Mouse (Mus musculus): ENCODE measurements around the gene 4833423E24Rik. TPM values are rescaled to one million over a fixed set of nuclear protein-coding genes. Genes with fewer than 3 reads are reported as not detected.
A peak's percentile ranks its signal among the peaks of the same experiment; 100 is the strongest.

Gene 4833423E24Rik
- total RNA-seq (2021), result under 1 TPM; 0.62 to 0.67 TPM
- long read RNA-seq, partial matches to known transcripts, result 0 of 3 reads
- long read RNA-seq, other reads (novel, unspliced or antisense), result 0 of 3 reads

- DNase-seq (ENCODE audit: low spot score in 2 of 2), result no peak
Measured at GRCm38 (mm10) chr2:85518879-85519278, at the start of gene 4833423E24Rik. Gene 4833423E24Rik, minus strand, starts transcription at chr2:85519024.

- peak; percentile 33 to 58 for DNase-seq (ENCODE audit: low spot score in 2 of 2)
Measured at GRCm38 (mm10) chr2:85561187-85561586, 42.4 kb upstream of the 4833423E24Rik start.

- DNase-seq (ENCODE audit: low spot score in 2 of 2), result no peak
Measured at GRCm38 (mm10) chr2:85560226-85560625, 41.4 kb upstream of the 4833423E24Rik start.

GRCm38 (mm10) chr2:85554806-85555205 is 36.0 kb upstream of the 4833423E24Rik start:
- no peak for DNase-seq (ENCODE audit: low spot score in 2 of 2)

- no peak for DNase-seq (ENCODE audit: low spot score in 2 of 2)
Measured at GRCm38 (mm10) chr2:85533934-85534333, 15.1 kb upstream of the 4833423E24Rik start.

- no peak for DNase-seq (ENCODE audit: low spot score in 2 of 2)
Measured at GRCm38 (mm10) chr2:85532082-85532778, 13.4 kb upstream of the 4833423E24Rik start.

- DNase-seq (ENCODE audit: low spot score in 2 of 2), result no peak
Measured at GRCm38 (mm10) chr2:85522859-85523489, 4.2 kb upstream of the 4833423E24Rik start.

GRCm38 (mm10) chr2:85518292-85518691 is 532 bp downstream of the 4833423E24Rik start:
- no peak for DNase-seq (ENCODE audit: low spot score in 2 of 2)

GRCm38 (mm10) chr2:85510376-85510775 is 8.4 kb downstream of the 4833423E24Rik start:
- DNase-seq (ENCODE audit: low spot score in 2 of 2), result no peak

GRCm38 (mm10) chr2:85490396-85490795 is 28.4 kb downstream of the 4833423E24Rik start:
- DNase-seq (ENCODE audit: low spot score in 2 of 2), result no peak

- no peak for DNase-seq (ENCODE audit: low spot score in 2 of 2)
Measured at GRCm38 (mm10) chr2:85466801-85467325, 52.0 kb downstream of the 4833423E24Rik start.

GRCm38 (mm10) chr2:85443539-85443938 is 75.3 kb downstream of the 4833423E24Rik start, which contains the start of gene Olfr995:
Gene Olfr995, minus strand, starts transcription at chr2:85443639.
- DNase-seq (ENCODE audit: low spot score in 2 of 2), result no peak

- no peak for DNase-seq (ENCODE audit: low spot score in 2 of 2)
Measured at GRCm38 (mm10) chr2:85442546-85442945, 76.3 kb downstream of the 4833423E24Rik start.

GRCm38 (mm10) chr2:85436351-85436750 is 82.5 kb downstream of the 4833423E24Rik start, which contains the start of gene Olfr994:
Gene Olfr994, minus strand, starts transcription at chr2:85436451.
- DNase-seq (ENCODE audit: low spot score in 2 of 2), result no peak

Other genes with a start within 250 kb of the 4833423E24Rik start
- not detected for gene Olfr987, start 179.7 kb downstream of the 4833423E24Rik start, total RNA-seq (2021)
- gene Olfr988, start 155.8 kb downstream of the 4833423E24Rik start, total RNA-seq (2021), result not detected
- not detected for gene Olfr992, start 109.6 kb downstream of the 4833423E24Rik start, total RNA-seq (2021)
- not detected for gene Olfr993, start 104.1 kb downstream of the 4833423E24Rik start, total RNA-seq (2021)
- not detected for gene Olfr994, start 82.6 kb downstream of the 4833423E24Rik start, total RNA-seq (2021)
- not detected for gene Olfr995, start 75.4 kb downstream of the 4833423E24Rik start, total RNA-seq (2021)
- not detected for gene Olfr996, start 60.2 kb upstream of the 4833423E24Rik start, total RNA-seq (2021)
- not detected for gene Olfr998, start 69.9 kb upstream of the 4833423E24Rik start, total RNA-seq (2021)
- not detected for gene Olfr1000, start 92.9 kb upstream of the 4833423E24Rik start, total RNA-seq (2021)
- not detected for gene Olfr1002, start 131.7 kb upstream of the 4833423E24Rik start, total RNA-seq (2021)
- gene Olfr154, start 145.4 kb upstream of the 4833423E24Rik start, total RNA-seq (2021), result not detected
- not detected for gene Olfr1006, start 159.7 kb upstream of the 4833423E24Rik start, total RNA-seq (2021)
- not detected for gene Olfr1008, start 170.4 kb upstream of the 4833423E24Rik start, total RNA-seq (2021)
- not detected for gene Olfr1009, start 196.4 kb upstream of the 4833423E24Rik start, total RNA-seq (2021)
- not detected for gene Olfr1012, start 243.7 kb upstream of the 4833423E24Rik start, total RNA-seq (2021)
- gene Olfr1013, start 248.1 kb upstream of the 4833423E24Rik start, total RNA-seq (2021), result not detected

Measured in layer of hippocampus, postnatal 10 days (tissue).